Mouse (Mus musculus): ENCODE data around the gene Vmn1r124.
"Not testable (repeated sequence)": the region's sequence is repeated elsewhere in the genome, so short reads cannot be mapped to it uniquely, and the experiment has no call there.

DNA sequence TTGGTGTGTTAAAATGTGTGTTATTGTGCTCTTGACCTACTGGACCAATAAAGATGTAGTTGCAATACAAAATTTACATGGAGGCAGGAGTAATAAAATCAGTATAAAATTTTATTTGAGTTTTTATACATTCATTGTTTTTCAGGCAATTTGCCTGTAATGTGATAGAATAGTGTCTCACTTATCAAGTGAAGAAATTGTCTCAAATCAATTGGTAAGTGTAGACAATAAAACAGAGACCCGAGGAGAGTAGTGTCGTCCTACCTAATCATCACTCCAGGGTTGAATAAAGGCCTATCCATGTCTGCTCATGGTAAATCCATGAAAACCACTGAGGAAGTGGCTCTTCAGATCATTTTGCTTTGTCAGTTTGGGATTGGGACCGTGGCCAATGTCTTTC lies 11.5 kb upstream of the Vmn1r124 start, which contains the start of gene Vmn1r125:
- TF ChIP-seq CTCF (IDR thresholded peaks at IDR 0.05; ENCODE audit: borderline replicate concordance, extremely low read depth, insufficient read depth, insufficient read length); POLR2A (IDR thresholded peaks at IDR 0.05; ENCODE audit: borderline replicate concordance, extremely low read depth, insufficient read depth, insufficient read length, poor library complexity, severe bottlenecking): not testable (repeated sequence)
